In genomic region chr2:164638696-164639095, GRCm38 (mm10) we compare ENCODE assay signal across 33 mouse cellular contexts. TPM values are rescaled to one million over a fixed set of nuclear protein-coding genes. Genes with fewer than 3 reads are reported as not detected.
A peak's percentile ranks its signal among the peaks of the same experiment; 100 is the strongest.
DNase-seq lines count a peak whose midpoint lies in the region; ATAC-seq and TF ChIP-seq lines count a peak whose summit lies in the region.
"Had no signal": no experiment of that assay in that cellular context is flagged by ENCODE, and none has a peak within 500 bp of the region (broad histone marks: within the 10 kb centered on the region; RNA-seq: fewer than 3 reads in every experiment).

Gene Wfdc16 (minus strand): TSS chr2:164638796.

- TF ChIP-seq CTCF in kidney, adult 2 months (conservative IDR thresholded peaks at IDR 0.05; ENCODE audit: insufficient read depth, insufficient read length, low read depth, low read length), result no peak
- no peak for TF ChIP-seq CTCF in liver, adult 2 months (IDR thresholded peaks at IDR 0.05; ENCODE audit: low read depth, low read length)
- no peak for TF ChIP-seq CTCF in testis, adult 2 months (IDR thresholded peaks at IDR 0.05; ENCODE audit: control insufficient read depth, insufficient read depth, insufficient replicate concordance, low read depth, low read length)

- H3K27me3 ChIP-seq in kidney, adult 2 months (replicated peaks; ENCODE audit: control insufficient read depth, insufficient read depth, low read length), result no peaks in the 10 kb centered on the region
- no peaks in the 10 kb centered on the region for H3K27me3 ChIP-seq in liver, adult 2 months (ENCODE audit: control insufficient read depth, insufficient read depth, low read length)
- H3K27me3 ChIP-seq in liver, embryonic 12.5 days (replicated peaks), result no peaks in the 10 kb centered on the region
- no peaks in the 10 kb centered on the region for H3K27me3 ChIP-seq in testis, adult 2 months (ENCODE audit: control insufficient read depth, insufficient read depth, low read length)
- H3K27me3 ChIP-seq: embryonic facial prominence, embryonic 13.5 days; embryonic facial prominence, embryonic 15.5 days; forebrain, embryonic 12.5 days; Patski had no signal

- no peak within 1 kb of the TSS for H3K4me2 ChIP-seq in liver, embryonic 12.5 days
- H3K4me2 ChIP-seq: embryonic facial prominence, embryonic 13.5 days; embryonic facial prominence, embryonic 15.5 days; forebrain, embryonic 12.5 days had no signal

- H3K4me1 ChIP-seq in kidney, adult 2 months (ENCODE audit: control insufficient read depth, insufficient read depth, low read length), result peaks cover 9% of the 10 kb centered on the region
- H3K4me1 ChIP-seq in liver, adult 2 months (ENCODE audit: control insufficient read depth, insufficient read depth, low read length), result no peaks in the 10 kb centered on the region
- H3K4me1 ChIP-seq in liver, embryonic 12.5 days, result no peaks in the 10 kb centered on the region
- H3K4me1 ChIP-seq in testis, adult 2 months (ENCODE audit: control insufficient read depth, insufficient read depth, low read length), result peaks cover 4% of the 10 kb centered on the region
- H3K4me1 ChIP-seq: embryonic facial prominence, embryonic 13.5 days; embryonic facial prominence, embryonic 15.5 days; forebrain, embryonic 10.5 days; forebrain, embryonic 12.5 days had no signal

- 33% methylated on average over 3 of the region's 3 CpGs for WGBS in kidney, adult 2 months
- 43% methylated on average over 3 of the region's 3 CpGs for WGBS in liver, adult 2 months
- WGBS in liver, embryonic 12.5 days (ENCODE audit: insufficient replicate concordance), result 72% methylated on average over 3 of the region's 3 CpGs

- no peak within 1 kb of the TSS for H3K4me3 ChIP-seq in kidney, adult 2 months (ENCODE audit: insufficient read depth, low read depth, low read length)
- no peak within 1 kb of the TSS for H3K4me3 ChIP-seq in liver, adult 2 months (ENCODE audit: insufficient read depth, low read depth, low read length)
- H3K4me3 ChIP-seq in liver, embryonic 12.5 days, result no peak within 1 kb of the TSS
- H3K4me3 ChIP-seq in testis, adult 2 months (ENCODE audit: control insufficient read depth, low read depth, low read length), result peak within 1 kb of the TSS; percentile 68
- H3K4me3 ChIP-seq: embryonic facial prominence, embryonic 13.5 days; embryonic facial prominence, embryonic 15.5 days; erythroblast, embryonic 14.5 days; forebrain, embryonic 10.5 days; forebrain, embryonic 12.5 days had no signal

- no peak for TF ChIP-seq POLR2A in kidney, adult 2 months (IDR thresholded peaks at IDR 0.05; ENCODE audit: low read depth, low read length)
- no peak for TF ChIP-seq POLR2A in liver, adult 2 months (IDR thresholded peaks at IDR 0.05; ENCODE audit: extremely low read depth, insufficient read depth, low read length)
- no peak for TF ChIP-seq POLR2A in testis, adult 2 months (IDR thresholded peaks at IDR 0.05; ENCODE audit: control insufficient read depth, low read depth, low read length)

- no peaks in the 10 kb centered on the region for H3K79me2 ChIP-seq in liver, adult 2 months (ENCODE audit: control insufficient read depth, insufficient read depth, low read length)

- H3K9ac ChIP-seq in liver, adult 2 months (ENCODE audit: low read depth, low read length), result no peak within 1 kb of the TSS
- H3K9ac ChIP-seq in liver, embryonic 12.5 days, result no peak within 1 kb of the TSS
- H3K9ac ChIP-seq: embryonic facial prominence, embryonic 13.5 days; embryonic facial prominence, embryonic 15.5 days; forebrain, embryonic 12.5 days had no signal

- no peaks in the 10 kb centered on the region; the same call in 1 of the 2 replicates for H3K9me3 ChIP-seq in liver, embryonic 12.5 days (replicated peaks)
- H3K9me3 ChIP-seq: embryonic facial prominence, embryonic 13.5 days; embryonic facial prominence, embryonic 15.5 days; forebrain, embryonic 10.5 days; forebrain, embryonic 12.5 days; G1E had no signal

- no peak for ATAC-seq in liver, embryonic 12.5 days
- ATAC-seq: activated CD4-positive, CD25-positive, alpha-beta regulatory T cell, adult 4 months; CD4-positive, CD25-positive, alpha-beta regulatory T cell, adult 4 months; forebrain, embryonic 14.5 days; forebrain, embryonic 16.5 days; Patski had no signal

- H3K36me3 ChIP-seq in kidney, adult 2 months (ENCODE audit: control insufficient read depth, insufficient read depth, low read length), result no peaks in the 10 kb centered on the region
- no peaks in the 10 kb centered on the region for H3K36me3 ChIP-seq in liver, adult 2 months (ENCODE audit: control insufficient read depth, insufficient read depth, low read length)
- no peaks in the 10 kb centered on the region for H3K36me3 ChIP-seq in liver, embryonic 12.5 days
- H3K36me3 ChIP-seq in testis, adult 2 months (ENCODE audit: control insufficient read depth, insufficient read depth, low read length), result no peaks in the 10 kb centered on the region
- H3K36me3 ChIP-seq: embryonic facial prominence, embryonic 13.5 days; embryonic facial prominence, embryonic 15.5 days; forebrain, embryonic 10.5 days; forebrain, embryonic 12.5 days; G1E had no signal

- peak; percentile 34 for DNase-seq in kidney, adult 2 months
- no peak for DNase-seq in kidney, postnatal 14 days
- peak; percentile 19 for DNase-seq in liver, adult 2 months (ENCODE audit: extremely low read depth, low read depth, low spot score)
- DNase-seq in testis, postnatal 10 days (ENCODE audit: low spot score), result no peak
- DNase-seq: adrenal gland, adult 2 months; adrenal gland, postnatal 10 days; adrenal gland, postnatal 25 days; B cell, adult 2 months; cerebellum, adult 11 months; cerebellum, adult 18-20 months; cerebellum, adult 8-10 months; cerebellum, adult 9-11 months; cerebellum, postnatal 14 days; cerebellum, postnatal 36 days; embryo, embryonic 11 days had no signal

- no peak within 1 kb of the TSS; the same call in 1 of the 2 replicates for H3K27ac ChIP-seq in kidney, adult 2 months (ENCODE audit: insufficient read depth, low read depth, low read length)
- no peak within 1 kb of the TSS for H3K27ac ChIP-seq in liver, adult 2 months (replicated peaks; ENCODE audit: insufficient read depth, low read depth, low read length)
- H3K27ac ChIP-seq in liver, embryonic 12.5 days, result no peak within 1 kb of the TSS
- H3K27ac ChIP-seq in testis, adult 2 months (ENCODE audit: control insufficient read depth, insufficient read depth, low read depth, low read length), result no peak within 1 kb of the TSS
- H3K27ac ChIP-seq: embryonic facial prominence, embryonic 13.5 days; embryonic facial prominence, embryonic 15.5 days; forebrain, embryonic 10.5 days; forebrain, embryonic 12.5 days had no signal

RNA-seq across cellular contexts. Expression of gene Wfdc16, which starts in this region (rescaled TPM):
- polyA plus RNA-seq in kidney, adult 2 months (2012; rRNA removed), result 9.2 and 10.3 TPM in 2 replicates
- total RNA-seq in liver, adult 2 months (2014; rRNA removed), result not detected in 2 replicates
- polyA plus RNA-seq in liver, adult 2 months (2012; rRNA removed), result 0.07 TPM in 1 of 2 replicates, not detected in the other
- not detected in 2 replicates for polyA plus RNA-seq in liver, embryonic 12.5 days (2016; fragmentation: Nextera tagmentation; extraction: Ambion mirVana)
- 0.12 and 33.5 TPM in 2 replicates for polyA plus RNA-seq in testis, adult 2 months (2012; rRNA removed)
- total RNA-seq: adrenal gland, adult 2 months; adrenal gland, postnatal 10 days; adrenal gland, postnatal 25 days; adrenal gland, postnatal 4 days; CH12.LX; common myeloid progenitor, adult 5-6 weeks; G1E had no signal
- polyA plus RNA-seq: activated CD4-positive, CD25-positive, alpha-beta regulatory T cell, adult 4 months; adrenal gland, adult 2 months; brain, embryonic 14.5 days; CD4-positive, CD25-positive, alpha-beta regulatory T cell, adult 4 months; embryonic facial prominence, embryonic 11.5 days; embryonic facial prominence, embryonic 13.5 days; embryonic facial prominence, embryonic 15.5 days; erythroblast, embryonic 14.5 days; forebrain, embryonic 10.5 days; forebrain, embryonic 12.5 days; forebrain, embryonic 14.5 days; forebrain, embryonic 16.5 days; G1E; Patski had no signal

Comparison
In these comparisons a context has a peak if more than half of its experiments do, and no peak if none do; other contexts are left out.
1. Peak in DNase-seq in liver, adult 2 months; RNA of the gene not detected or under 1 TPM.